Mouse (Mus musculus) thymus, adult 2 months (tissue): ENCODE data around the gene Zswim1. TPM values are rescaled to one million over a fixed set of nuclear protein-coding genes. Genes with fewer than 3 reads are reported as not detected.

ENCODE experiments used
- DNase-seq: peaks from one replicate; pipeline ENCODE4 v3.0.0; 2021
- H3K27ac ChIP-seq: fragments of 200-500 bp; 2 replicates; pipeline ENCODE4 v1.5.1; 2012; ENCODE audit warnings: low read length, control low read depth; ENCODE audit not compliant: control insufficient read depth, insufficient read depth
- H3K27me3 ChIP-seq: fragments of 200-500 bp; 2 replicates; pipeline ENCODE4 v1.6.1; 2012; ENCODE audit warnings: mild to moderate bottlenecking, low read length, moderate library complexity, mixed read lengths; ENCODE audit not compliant: control insufficient read depth, insufficient read depth
- H3K36me3 ChIP-seq: fragments of 200-500 bp; 2 replicates; pipeline ENCODE4 v1.6.1; 2012; ENCODE audit warnings: mild to moderate bottlenecking, low read length, moderate library complexity; ENCODE audit not compliant: control insufficient read depth, insufficient read depth
- H3K4me1 ChIP-seq: fragments of 200-500 bp; replicated peaks from 2 replicates; pipeline ENCODE4 v1.6.1; 2012; ENCODE audit warnings: low read length; ENCODE audit not compliant: control insufficient read depth, insufficient read depth
- H3K4me3 ChIP-seq: fragments of 200-500 bp; 2 replicates; pipeline ENCODE4 v1.5.1; 2012; ENCODE audit warnings: mild to moderate bottlenecking, low read length, control low read depth, moderate library complexity; ENCODE audit not compliant: control insufficient read depth, insufficient read depth
- CTCF ChIP-seq: fragments of 200-500 bp; IDR thresholded peaks from 2 replicates; pipeline ENCODE4 v1.5.1; 2012; ENCODE audit warnings: mild to moderate bottlenecking, control low read depth, low read length, moderate library complexity, borderline replicate concordance; ENCODE audit not compliant: control insufficient read depth, poor library complexity, insufficient read depth; ENCODE audit errors: extremely low read depth
- POLR2A ChIP-seq: fragments of 200-500 bp; IDR thresholded peaks from 2 replicates; pipeline ENCODE4 v1.6.1; 2012; ENCODE audit warnings: mild to moderate bottlenecking, low read length, control low read depth, moderate library complexity; ENCODE audit not compliant: control insufficient read depth, poor library complexity, insufficient read depth; ENCODE audit errors: extremely low read depth
- WGBS: fragments of 180-500 bp; shearing (Covaris S2); methylation state at CpG from one replicate; pipeline ENCODE4 v1.1.7; 2018; 5-methylcytosine and 5-hydroxymethylcytosine counted together
- polyA plus RNA-seq: library from polyadenylated mRNA; depleted of rRNA; stranded (reverse); fragments of >200 nt; gene quantifications from 2 replicates; pipeline ENCODE4 v1.2.3, GENCODE M21; 2012

The Zswim1 gene
- polyA plus RNA-seq, 1 experiment = 9.5 TPM

- Histone ChIP-seq H3K4me1 (no peaks in the 10 kb centered on the region), H3K36me3 (no peaks in the 10 kb centered on the region), H3K4me3 (no peak overlapping the region), H3K27me3 (no peaks in the 10 kb centered on the region), H3K27ac (no peak overlapping the region)
- 83% methylated on average over 5 of the region's 5 CpGs for WGBS
- TF ChIP-seq CTCF (no peak), POLR2A (no peak)
- DNase-seq = no peak
Measured at GRCm38 (mm10) chr2:164815348-164815747, 7.1 kb upstream of the Zswim1 start.

GRCm38 (mm10) chr2:164815821-164816220 is 6.7 kb upstream of the Zswim1 start:
- Histone ChIP-seq H3K36me3 (peaks cover 4% of the 10 kb centered on the region; the same call in 1 of the 2 replicates), H3K27ac (no peak overlapping the region), H3K4me1 (no peaks in the 10 kb centered on the region), H3K27me3 (no peaks in the 10 kb centered on the region), H3K4me3 (no peak overlapping the region)
- WGBS = 95% methylated on average over 8 of the region's 8 CpGs
- DNase-seq = no peak
- TF ChIP-seq POLR2A (no peak), CTCF (no peak)

GRCm38 (mm10) chr2:164817206-164817605 is 5.3 kb upstream of the Zswim1 start:
- no peak for DNase-seq
- TF ChIP-seq POLR2A (no peak), CTCF (no peak)
- Histone ChIP-seq H3K4me1 (no peaks in the 10 kb centered on the region), H3K36me3 (peaks cover 5% of the 10 kb centered on the region; the same call in 1 of the 2 replicates), H3K27me3 (no peaks in the 10 kb centered on the region), H3K27ac (no peak overlapping the region), H3K4me3 (no peak overlapping the region)
- 95% methylated on average over 6 of the region's 6 CpGs for WGBS

GRCm38 (mm10) chr2:164817703-164818102 is 4.8 kb upstream of the Zswim1 start:
- Histone ChIP-seq H3K4me3 (no peak overlapping the region), H3K4me1 (no peaks in the 10 kb centered on the region), H3K27ac (no peak overlapping the region), H3K36me3 (peaks cover 5% of the 10 kb centered on the region; the same call in 1 of the 2 replicates), H3K27me3 (no peaks in the 10 kb centered on the region)
- DNase-seq = no peak
- 97% methylated on average over 5 of the region's 5 CpGs for WGBS
- TF ChIP-seq CTCF (no peak), POLR2A (no peak)

- no peak overlapping the region for H3K27ac ChIP-seq
- H3K36me3 ChIP-seq = peaks cover 7% of the 10 kb centered on the region; the same call in 1 of the 2 replicates
- DNase-seq = no peak
- TF ChIP-seq POLR2A = no peak
- TF ChIP-seq CTCF = no peak
- no peaks in the 10 kb centered on the region for H3K27me3 ChIP-seq
- H3K4me3 ChIP-seq = no peak overlapping the region
- 0 out of 2 replicates have a peak, but pooled peaks cover 2% of the 10 kb centered on the region for H3K4me1 ChIP-seq
- 95% methylated on average over 6 of the region's 6 CpGs for WGBS
Measured at GRCm38 (mm10) chr2:164821060-164821459, 1.4 kb upstream of the Zswim1 start.

GRCm38 (mm10) chr2:164823181-164823585 is 697 bp downstream of the Zswim1 start:
- DNase-seq = no peak
- Histone ChIP-seq H3K4me1 (0 out of 2 replicates have a peak, but pooled peaks cover 2% of the 10 kb centered on the region), H3K4me3 (peak overlapping the region; percentile 75), H3K36me3 (peaks cover 8% of the 10 kb centered on the region; the same call in 1 of the 2 replicates), H3K27ac (no peak overlapping the region), H3K27me3 (no peaks in the 10 kb centered on the region)
- WGBS = 1% methylated on average over 10 of the region's 10 CpGs
- TF ChIP-seq CTCF = no peak; the same call in 1 of the 2 replicates
- 0 out of 2 replicates have a peak, but pooled peaks have one; percentile 6 for TF ChIP-seq POLR2A

- Histone ChIP-seq H3K36me3 (peaks cover 8% of the 10 kb centered on the region; the same call in 1 of the 2 replicates), H3K4me1 (0 out of 2 replicates have a peak, but pooled peaks cover 2% of the 10 kb centered on the region), H3K4me3 (no peak overlapping the region), H3K27ac (no peak overlapping the region), H3K27me3 (no peaks in the 10 kb centered on the region)
- no peak for DNase-seq
- TF ChIP-seq POLR2A = no peak
- TF ChIP-seq CTCF = no peak
- WGBS = 89% methylated on average over 4 of the region's 4 CpGs
Measured at GRCm38 (mm10) chr2:164823969-164824368, 1.5 kb downstream of the Zswim1 start.
